In genomic region chr7:128311811-128312210, GRCm38 (mm10) we compare ENCODE assay signal across 27 mouse cellular contexts. TPM values are rescaled to one million over a fixed set of nuclear protein-coding genes. Genes with fewer than 3 reads are reported as not detected.
"Had no signal": no experiment of that assay in that cellular context is flagged by ENCODE, and none has a peak within 500 bp of the region (broad histone marks: within the 10 kb centered on the region; RNA-seq: fewer than 3 reads in every experiment).

No protein-coding gene starts in this region.

- H3K4me3 ChIP-seq: layer of hippocampus, adult 2 months; limb, embryonic 10.5 days; limb, embryonic 13.5 days; liver, embryonic 12.5 days; liver, embryonic 15.5 days; midbrain, embryonic 12.5 days; midbrain, embryonic 15.5 days; neural tube, embryonic 12.5 days; neural tube, embryonic 15.5 days had no signal

- H3K4me1 ChIP-seq: limb, embryonic 13.5 days; midbrain, embryonic 12.5 days; midbrain, embryonic 15.5 days; neural tube, embryonic 12.5 days had no signal

- H3K27me3 ChIP-seq: limb, embryonic 13.5 days; midbrain, embryonic 12.5 days; midbrain, embryonic 15.5 days; neural tube, embryonic 12.5 days; neural tube, embryonic 15.5 days had no signal

- H3K27ac ChIP-seq: layer of hippocampus, adult 2 months; limb, embryonic 10.5 days; limb, embryonic 13.5 days; liver, embryonic 12.5 days; liver, embryonic 15.5 days; macrophage; midbrain, embryonic 12.5 days; midbrain, embryonic 15.5 days; neural tube, embryonic 12.5 days; neural tube, embryonic 15.5 days; stomach, postnatal 0 days had no signal

- H3K9ac ChIP-seq: limb, embryonic 13.5 days; liver, embryonic 12.5 days; liver, embryonic 15.5 days; midbrain, embryonic 12.5 days; midbrain, embryonic 15.5 days; neural tube, embryonic 12.5 days; neural tube, embryonic 15.5 days had no signal

- H3K36me3 ChIP-seq: limb, embryonic 10.5 days; limb, embryonic 13.5 days; liver, embryonic 12.5 days; liver, embryonic 15.5 days; midbrain, embryonic 12.5 days; midbrain, embryonic 15.5 days; neural tube, embryonic 12.5 days; neural tube, embryonic 15.5 days had no signal

- ATAC-seq: liver, embryonic 12.5 days; lung, postnatal 0 days; midbrain, embryonic 15.5 days had no signal

- H3K9me3 ChIP-seq: limb, embryonic 10.5 days; limb, embryonic 13.5 days; liver, embryonic 12.5 days; liver, embryonic 15.5 days; midbrain, embryonic 12.5 days; midbrain, embryonic 15.5 days; neural tube, embryonic 12.5 days; neural tube, embryonic 15.5 days had no signal

- DNase-seq: kidney, adult 9 months; kidney, postnatal 25 days; layer of hippocampus, adult 9-11 months; liver; lung, adult 18-20 months; right cerebral cortex, adult 18-20 months; right cerebral cortex, postnatal 14 days; right cerebral cortex, postnatal 4 days; thymus, adult 18-20 months; thymus, postnatal 36 days had no signal

- H3K4me2 ChIP-seq: limb, embryonic 13.5 days; liver, embryonic 12.5 days; liver, embryonic 15.5 days; midbrain, embryonic 12.5 days; midbrain, embryonic 15.5 days; neural tube, embryonic 12.5 days; neural tube, embryonic 15.5 days had no signal

RNA-seq across cellular contexts. Expression of gene Slc5a2, which starts 46.4 kb away (rescaled TPM):
- total RNA-seq: layer of hippocampus, adult 2 months; layer of hippocampus, postnatal 25 days; left cerebral cortex, adult 18-20 months; left cerebral cortex, postnatal 25 days; megakaryocyte, adult 5-6 weeks had no signal
- polyA plus RNA-seq: large intestine, adult 2 months; midbrain, embryonic 12.5 days; neural tube, embryonic 12.5 days had no signal
